Mouse (Mus musculus) layer of hippocampus, adult 9-10 months (tissue): ENCODE measurements around the gene Hist1h2ad.
"Not testable (repeated sequence)": the region's sequence is repeated elsewhere in the genome, so short reads cannot be mapped to it uniquely, and the experiment has no call there.

Experiments used
- DNase-seq: peaks from one replicate; pipeline ENCODE4 v3.0.0; 2022; ENCODE audit warnings: low spot score

Gene Hist1h2ad

GRCm38 (mm10) chr13:23541497-23541896 is 32.7 kb upstream of the Hist1h2ad start:
- no peak for DNase-seq

GRCm38 (mm10) chr13:23542225-23542980 is 31.8 kb upstream of the Hist1h2ad start:
- not testable (repeated sequence) for DNase-seq

- DNase-seq, result peak; percentile 81
These were observed 31.1 kb upstream of the Hist1h2ad start, which contains the start of gene Hist1h2bh for GRCm38 (mm10) chr13:23542999-23543607. TSS of gene Hist1h2bh (minus strand) at chr13:23543392.

DNA sequence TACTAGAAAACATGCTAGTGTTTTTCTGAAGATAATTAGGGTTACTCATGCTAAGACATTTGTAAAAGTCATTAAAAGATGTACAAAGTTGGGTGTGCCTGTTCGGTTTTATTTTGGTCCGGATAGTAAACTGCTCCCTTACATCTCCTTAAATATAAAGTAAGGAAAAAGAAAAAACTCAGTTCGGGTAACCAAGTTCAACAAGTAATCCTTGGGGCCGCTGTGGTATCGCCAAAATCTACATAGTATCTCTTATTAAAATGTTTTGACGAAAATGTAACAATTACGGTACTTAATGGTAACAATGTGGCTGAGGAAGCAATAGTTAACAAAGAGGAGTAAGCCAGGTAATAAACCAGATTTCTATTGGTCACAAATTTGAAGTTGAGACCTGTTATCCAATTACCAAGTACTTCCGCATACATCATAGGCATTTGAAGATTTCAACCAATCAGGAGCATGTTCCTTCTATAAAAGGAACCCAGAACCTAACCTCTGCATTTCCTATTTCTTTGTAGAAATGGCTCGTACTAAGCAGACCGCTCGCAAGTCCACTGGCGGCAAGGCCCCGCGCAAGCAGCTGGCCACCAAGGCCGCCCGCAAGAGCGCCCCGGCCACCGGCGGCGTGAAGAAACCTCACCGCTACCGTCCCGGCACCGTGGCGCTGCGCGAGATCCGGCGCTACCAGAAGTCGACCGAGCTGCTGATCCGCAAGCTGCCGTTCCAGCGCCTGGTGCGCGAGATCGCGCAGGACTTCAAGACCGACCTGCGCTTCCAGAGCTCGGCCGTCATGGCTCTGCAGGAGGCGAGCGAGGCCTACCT is 30.0 kb upstream of the Hist1h2ad start, which contains the start of gene Hist1h3f:
TSS of gene Hist1h3f (plus strand) at position 88 of the 822 bp plus-strand sequence.
- DNase-seq, result peak; percentile 94

DNA sequence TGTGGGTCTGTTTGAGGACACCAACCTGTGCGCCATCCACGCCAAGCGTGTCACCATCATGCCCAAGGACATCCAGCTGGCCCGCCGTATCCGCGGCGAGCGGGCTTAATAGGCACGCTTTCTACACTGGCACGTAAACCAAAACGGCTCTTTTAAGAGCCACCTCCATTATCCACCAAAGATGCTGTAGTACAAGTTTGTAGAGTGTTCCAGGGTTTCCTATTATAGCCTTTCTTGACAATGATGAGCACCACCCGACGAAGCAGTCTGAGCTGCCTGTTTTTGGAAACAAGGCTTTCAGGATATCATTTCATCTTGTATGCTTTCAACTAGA is 29.4 kb upstream of the Hist1h2ad start:
- DNase-seq, result not testable (repeated sequence)

DNA sequence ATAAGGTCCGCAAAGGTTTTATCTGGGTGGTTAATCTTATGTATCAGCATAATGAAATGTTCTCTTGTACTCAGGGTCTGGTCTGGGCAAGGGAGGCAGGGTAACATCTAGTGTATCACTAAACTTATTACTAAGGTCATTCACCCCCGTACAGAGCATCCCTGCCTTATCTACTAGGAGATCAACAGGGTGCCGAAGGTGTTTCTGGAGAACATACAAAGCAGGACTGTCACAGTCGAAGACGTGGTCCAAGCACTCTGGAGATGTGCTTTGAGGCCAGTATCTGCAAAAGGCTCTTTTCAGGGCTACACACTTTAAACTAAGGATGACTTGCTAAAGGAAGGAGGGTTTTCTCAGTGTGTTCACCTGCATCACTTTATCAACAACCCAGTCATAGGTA is 27.5 kb upstream of the Hist1h2ad start:
- no peak for DNase-seq

DNA sequence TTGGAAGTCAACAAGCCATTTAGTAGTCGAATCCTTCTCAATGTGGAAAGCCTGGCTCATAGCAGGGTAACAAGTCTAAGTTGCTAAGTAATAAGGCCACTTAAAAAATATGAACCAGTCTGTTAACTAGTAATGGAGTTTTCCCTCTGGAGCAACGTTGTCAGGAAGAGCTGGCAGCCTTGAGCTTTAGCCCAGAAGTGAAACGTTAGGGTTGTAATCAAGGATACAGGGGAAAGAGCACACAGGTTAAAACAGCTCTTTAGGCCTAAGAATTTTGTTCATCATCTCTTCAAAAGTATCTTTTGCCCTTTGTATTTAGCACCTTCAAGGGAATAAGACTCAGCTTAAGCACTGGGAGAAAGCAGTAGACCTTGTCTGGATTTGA is 23.4 kb upstream of the Hist1h2ad start:
- no peak for DNase-seq

DNA sequence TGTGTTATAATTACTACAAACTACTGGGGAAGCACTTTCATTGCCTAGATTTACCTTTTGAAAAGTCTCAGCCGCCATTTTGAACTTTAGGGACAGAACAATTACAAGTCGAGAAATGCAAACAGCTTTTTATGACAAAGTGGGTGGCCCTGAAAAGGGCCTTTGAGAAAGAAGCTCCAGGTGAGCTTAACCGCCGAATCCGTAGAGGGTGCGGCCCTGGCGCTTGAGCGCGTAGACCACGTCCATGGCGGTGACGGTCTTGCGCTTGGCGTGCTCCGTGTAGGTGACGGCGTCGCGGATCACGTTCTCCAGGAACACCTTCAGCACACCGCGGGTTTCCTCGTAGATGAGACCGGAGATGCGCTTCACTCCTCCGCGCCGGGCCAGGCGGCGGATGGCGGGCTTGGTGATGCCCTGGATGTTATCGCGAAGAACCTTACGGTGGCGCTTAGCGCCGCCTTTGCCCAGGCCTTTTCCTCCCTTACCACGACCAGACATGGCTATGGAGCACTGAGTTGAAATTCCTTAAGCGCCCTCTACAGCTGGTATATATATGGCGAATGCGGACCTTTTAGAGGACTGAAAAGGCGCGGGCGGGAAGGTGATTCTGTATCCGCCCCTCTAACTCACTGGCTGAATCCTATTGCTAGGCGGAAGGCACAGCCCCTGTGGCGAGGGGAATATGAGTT is 22.9 kb upstream of the Hist1h2ad start, which contains the start of gene Hist1h4f:
TSS of gene Hist1h4f (minus strand) at position 503 of the 689 bp plus-strand sequence.
- peak; percentile 94 for DNase-seq

DNA sequence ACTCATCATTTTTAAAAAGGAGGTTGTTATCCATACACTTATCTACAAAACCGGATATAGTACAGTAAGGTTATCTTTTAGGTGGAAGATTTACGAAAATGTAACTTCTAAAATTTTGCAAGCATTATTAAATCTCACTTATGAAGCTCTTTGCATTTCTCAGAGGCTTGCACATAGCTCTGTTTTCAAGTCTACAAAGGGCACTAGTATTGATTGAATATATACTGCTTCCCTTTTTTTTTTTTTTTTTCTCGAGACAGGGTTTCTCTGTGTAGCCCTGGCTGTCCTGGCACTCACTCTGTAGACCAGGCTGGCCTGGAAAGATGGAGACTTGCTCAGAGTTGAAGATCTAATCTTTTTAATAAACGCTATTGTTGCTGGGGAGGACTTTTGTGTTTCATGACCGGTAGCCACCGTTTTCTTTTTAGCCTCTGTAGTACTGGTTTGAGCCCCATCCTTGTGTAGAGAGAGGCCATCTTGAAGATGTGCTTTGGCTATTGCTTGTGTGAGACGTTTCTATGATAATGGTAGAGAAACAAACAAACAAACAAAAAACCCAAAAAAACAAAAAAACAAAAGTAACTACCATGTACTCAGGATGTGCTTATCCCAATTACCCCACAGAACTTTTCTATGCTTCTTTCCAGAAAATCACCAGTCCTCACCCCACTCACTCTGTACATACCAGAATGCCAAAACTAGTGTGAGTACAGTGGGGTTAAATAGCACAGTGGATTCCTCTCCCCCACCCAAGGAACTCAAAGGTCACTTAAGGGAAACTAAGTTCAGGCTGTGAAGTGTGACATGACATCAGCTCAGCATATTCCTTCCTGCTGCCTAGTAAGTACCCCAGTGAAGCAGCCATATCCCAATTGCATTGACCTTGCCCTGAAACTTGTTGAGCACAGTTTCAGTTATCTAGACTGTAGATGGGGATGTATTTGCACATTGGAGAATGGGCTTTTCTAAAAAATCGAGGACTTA is 22.0 kb upstream of the Hist1h2ad start:
- no peak for DNase-seq

DNA sequence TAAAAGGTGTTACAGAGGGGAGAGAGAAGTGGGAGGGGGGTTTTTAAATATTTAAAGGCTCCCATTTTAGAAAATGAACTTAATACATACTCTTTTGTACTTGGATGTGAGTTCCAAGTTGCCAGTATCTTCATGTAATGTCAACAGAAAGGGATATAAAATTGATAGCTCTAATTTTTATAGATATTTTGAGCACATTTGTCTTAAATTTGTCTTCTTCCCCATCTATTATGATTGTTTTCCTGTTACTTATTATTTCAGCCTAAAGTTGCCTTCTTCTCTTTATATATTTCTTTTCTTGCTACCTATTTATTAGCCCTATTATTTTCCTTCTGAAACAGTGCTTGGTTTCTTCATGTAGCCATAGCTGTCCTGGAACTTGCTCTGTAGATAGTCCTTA is 21.2 kb upstream of the Hist1h2ad start, which contains the start of gene Hist1h1d:
TSS of gene Hist1h1d (plus strand) at position 301 of the 400 bp plus-strand sequence.
- DNase-seq, result no peak

DNA sequence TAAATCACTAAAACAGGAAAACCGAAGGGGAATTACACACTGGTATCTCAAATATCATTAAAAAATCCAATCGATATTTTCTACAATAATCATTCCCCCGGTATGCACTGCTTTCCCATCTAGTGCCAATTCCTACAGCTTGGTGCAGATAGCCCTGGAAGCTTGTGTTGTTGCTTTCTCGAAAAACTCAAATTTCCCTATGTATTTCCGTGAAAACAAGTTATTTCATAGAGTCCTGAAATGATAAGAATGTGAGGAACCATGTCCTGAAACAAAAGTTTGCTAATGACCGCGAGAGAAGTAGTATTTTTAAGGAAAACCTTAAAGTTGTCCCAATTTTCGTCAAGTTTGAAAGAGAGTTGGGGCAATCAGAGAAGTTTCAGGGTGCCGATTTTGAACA is 19.8 kb upstream of the Hist1h2ad start:
- DNase-seq, result no peak

- DNase-seq, result no peak
These were observed 19.0 kb upstream of the Hist1h2ad start for GRCm38 (mm10) chr13:23554925-23555838.

GRCm38 (mm10) chr13:23555839-23556416 is 18.3 kb upstream of the Hist1h2ad start:
- peak; percentile 87 for DNase-seq

DNA sequence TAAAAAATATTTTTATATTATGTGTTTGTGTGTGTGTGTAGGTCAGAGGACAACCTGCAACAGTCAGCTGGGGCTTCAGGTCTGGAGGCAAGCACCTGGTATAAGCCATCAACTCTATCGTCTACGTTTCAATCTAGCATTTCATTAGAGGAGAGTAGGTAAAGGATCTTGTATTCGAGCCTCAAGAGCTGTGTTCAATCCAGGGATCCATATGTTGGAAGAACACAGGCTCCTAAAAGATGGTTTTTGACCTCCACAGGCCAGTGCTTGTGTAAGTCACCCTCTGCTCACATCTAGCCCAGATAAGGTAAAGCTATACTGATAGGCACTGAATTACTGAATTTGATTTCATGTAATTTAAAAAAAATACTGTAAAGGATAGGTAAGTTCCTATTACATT is 17.3 kb upstream of the Hist1h2ad start:
- no peak for DNase-seq

- DNase-seq, result not testable (repeated sequence)
These were observed 13.5 kb upstream of the Hist1h2ad start for GRCm38 (mm10) chr13:23560699-23561098.

GRCm38 (mm10) chr13:23561531-23561882 is 12.7 kb upstream of the Hist1h2ad start:
- not testable (repeated sequence) for DNase-seq

GRCm38 (mm10) chr13:23561883-23562659 is 12.1 kb upstream of the Hist1h2ad start, which contains the start of gene Hist1h3e:
TSS of gene Hist1h3e (minus strand) at chr13:23562369.
- peak; percentile 96 for DNase-seq

DNA sequence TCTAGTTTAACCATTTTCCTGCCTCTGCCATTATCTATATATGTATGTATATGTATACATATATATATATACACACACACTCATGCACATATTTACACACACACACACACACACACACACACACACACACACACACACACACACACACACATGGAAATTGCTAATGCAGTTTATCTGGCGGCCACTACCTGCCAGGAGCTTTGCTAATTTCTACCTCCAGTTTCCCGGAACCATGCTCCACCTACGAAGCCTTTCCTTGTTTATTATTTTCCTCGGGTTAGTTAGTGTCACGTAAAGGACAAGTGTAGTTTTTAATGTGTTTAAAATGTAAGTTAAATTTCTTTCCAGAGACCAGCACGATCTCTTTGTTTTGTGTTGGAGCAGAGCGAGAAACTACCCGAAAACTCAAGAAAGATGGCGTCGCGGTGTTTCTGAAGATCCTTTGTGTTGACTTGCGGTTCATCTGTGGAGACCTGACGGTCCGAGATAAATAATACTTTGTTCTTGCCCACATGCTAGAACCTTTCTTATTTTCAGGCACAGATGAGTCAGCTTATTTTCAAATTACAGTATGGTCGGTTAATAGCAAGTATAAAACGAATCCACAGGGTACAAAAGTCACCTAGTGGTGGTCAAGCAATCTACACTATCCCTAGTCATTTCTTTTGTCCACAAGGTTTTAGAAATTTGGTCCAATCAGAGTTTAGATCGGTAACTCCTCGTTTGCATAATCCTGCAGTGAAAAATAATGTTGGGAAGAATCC is 11.3 kb upstream of the Hist1h2ad start:
- DNase-seq, result no peak
